Mouse (Mus musculus): ENCODE results near the gene Tspan12.

Gene Tspan12

DNA sequence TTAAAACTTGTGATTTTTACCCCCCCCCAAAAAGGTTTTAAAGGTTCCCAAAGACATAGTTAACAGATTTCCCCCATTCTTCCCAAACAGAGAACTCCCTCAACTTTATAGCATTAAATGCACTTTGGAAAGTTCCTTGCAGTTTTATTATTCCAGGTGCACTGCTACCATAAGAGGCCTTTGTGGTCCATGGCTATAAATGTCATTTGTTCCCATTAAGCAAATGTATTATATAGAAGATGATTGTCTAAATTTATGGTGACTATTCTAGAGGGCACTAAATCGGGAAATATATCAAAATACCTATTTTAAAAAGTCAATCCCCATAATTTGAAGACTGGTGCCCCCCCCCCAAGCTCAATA, 82.9 kb downstream of the Tspan12 start:
- DNase-seq (ENCODE audit: low spot score in 2 of 2), result no peak

DNA sequence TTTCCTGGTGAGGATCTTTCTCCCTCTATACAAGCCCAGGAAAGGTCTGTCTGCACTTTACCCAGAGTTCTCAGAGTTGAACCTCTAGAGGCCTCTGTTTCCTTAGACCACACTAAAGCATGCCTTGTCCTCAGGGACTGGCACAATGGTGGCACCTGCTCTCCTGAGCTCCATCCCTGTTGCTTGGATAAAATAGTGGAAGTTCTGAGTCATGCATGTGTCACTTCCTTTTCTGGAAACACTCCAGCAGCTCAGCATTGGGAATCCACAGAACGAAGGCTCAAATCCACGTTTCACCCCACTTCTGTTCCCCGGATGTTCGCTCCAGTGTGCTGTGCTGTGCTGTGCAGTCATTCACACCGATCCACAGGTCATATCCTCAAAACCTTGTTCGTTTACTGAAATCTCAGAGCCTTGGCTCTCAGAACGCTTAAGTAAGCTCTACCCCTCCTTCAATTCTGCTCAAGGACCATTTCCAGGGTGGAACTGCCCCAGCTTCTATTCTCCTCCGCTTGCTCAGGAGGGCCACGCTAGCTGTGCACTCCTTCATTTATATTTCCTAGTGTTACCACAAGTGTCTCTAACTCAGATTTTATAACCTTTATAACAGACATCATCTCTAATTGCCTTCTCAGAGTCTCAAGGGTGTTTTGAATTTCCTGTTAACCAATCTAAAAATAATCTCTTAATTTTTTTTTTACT, 83.4 kb downstream of the Tspan12 start:
- DNase-seq (ENCODE audit: low spot score in 2 of 2), result no peak

DNA sequence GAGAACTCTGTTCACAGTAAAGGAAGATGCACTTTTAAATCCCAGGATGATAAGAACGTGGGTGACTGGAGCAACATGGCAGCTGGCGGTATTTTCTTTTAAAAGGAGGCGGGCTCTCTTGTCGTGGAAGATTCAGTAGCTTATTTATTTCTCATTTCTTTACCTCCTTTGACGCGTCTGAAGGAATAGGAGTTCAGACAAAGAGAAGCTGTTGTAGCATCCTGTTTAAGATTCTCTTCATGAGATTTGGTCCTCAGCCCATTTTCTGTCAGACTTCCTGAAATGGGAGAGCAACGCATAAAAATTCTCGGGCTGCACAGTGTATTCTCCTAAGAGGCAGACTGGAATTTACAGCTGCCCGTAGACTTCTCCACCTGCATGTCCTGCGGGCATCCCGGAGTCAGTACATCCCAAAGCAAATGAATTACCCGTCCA, 84.5 kb downstream of the Tspan12 start:
- DNase-seq (ENCODE audit: low spot score in 2 of 2), result peak; percentile 30 to 47

DNA sequence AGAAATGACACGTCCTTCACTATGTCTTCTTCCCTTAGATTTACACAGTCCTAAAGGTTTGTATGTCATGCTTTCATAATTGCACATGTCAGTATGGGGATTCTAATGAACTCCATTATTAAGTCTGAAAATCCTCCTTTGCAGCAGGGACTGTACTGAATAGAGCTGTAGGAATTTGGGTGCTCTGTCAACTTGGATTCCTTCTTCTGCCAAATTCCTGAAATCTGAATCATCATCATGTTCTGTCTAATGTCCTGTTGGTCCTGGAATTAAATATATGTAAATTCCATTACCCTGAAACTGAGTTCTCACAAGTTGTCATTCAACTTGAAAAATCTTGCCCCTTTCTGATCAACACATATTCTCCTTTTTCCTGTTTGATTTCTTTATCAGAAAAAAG, 104.8 kb downstream of the Tspan12 start:
- DNase-seq (ENCODE audit: low spot score in 2 of 2), result no peak

DNA sequence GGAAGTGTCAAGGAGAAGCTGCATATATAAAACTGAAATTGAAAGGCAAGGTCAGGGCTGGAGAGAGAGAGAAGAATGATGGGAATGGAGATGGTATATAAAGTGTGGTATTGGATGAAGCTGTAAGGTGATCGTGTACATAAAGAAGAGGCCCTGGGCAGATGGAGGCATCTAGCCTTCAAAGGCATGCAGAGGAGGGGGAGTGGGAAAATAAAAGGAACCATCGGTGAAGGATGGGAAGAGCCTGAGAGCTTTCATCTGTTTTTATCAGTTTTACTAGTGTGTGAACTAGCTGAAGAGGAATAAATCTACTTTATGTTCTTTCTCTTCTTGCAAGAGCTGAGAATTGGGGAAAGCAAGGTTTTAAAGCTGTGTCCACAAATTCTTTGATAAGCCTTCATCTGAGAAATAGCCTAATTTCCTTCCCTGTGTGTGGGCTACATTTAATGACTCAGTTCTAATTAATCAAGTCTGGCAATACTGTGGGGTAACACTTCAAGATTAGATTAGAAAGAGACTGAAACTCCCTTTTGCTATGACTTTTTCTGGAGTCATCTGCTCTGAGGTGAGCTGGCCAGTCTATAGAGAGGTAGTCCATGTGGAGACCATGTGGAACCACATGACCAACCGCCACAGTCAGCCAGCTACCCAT, 107.6 kb downstream of the Tspan12 start:
- DNase-seq (ENCODE audit: low spot score in 2 of 2), result no peak

DNA sequence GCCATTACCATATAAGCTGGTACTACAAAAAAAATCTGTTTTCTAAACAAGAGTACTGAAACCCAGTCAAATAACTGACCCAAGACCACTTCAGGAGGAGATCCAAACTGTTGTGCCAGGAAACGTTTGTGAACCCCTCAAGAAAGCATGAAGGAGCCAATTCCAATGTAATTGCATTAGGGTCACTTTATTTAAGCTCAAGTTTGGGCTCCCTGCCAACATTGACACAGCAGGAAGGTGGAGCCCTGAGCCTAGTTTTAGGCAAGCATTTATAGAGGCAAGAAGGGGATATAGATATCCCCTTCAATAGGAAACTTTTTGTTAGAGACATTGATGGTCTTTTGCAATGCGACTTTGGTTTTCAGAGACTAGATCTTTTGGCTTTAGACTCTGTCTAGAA, 111.7 kb downstream of the Tspan12 start:
- DNase-seq (ENCODE audit: low spot score in 2 of 2), result no peak

DNA sequence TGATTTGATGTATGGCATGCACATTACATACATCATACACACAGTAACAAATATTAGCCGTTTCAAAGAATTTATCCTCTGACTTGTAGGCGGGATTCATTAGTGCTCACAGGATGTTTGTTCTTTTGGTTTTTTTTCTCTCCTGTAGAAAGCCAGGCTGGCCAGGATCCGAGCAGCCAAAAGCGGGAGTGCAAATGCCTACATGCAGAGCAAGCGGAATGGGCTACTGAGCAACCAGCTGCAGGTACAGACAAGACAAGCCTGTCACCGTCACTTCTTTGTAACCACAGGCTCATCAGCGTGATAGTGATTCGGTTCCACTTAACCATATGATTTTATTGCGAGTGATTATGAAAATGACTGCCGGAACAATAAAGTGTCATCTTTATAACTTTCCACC, 130.1 kb downstream of the Tspan12 start:
- no peak for DNase-seq (ENCODE audit: low spot score in 2 of 2)

All from right cerebral cortex, postnatal 10 days (tissue).